Mouse (Mus musculus) ovary, postnatal 10 days (tissue): Measurements from ENCODE around the gene Meiob.

Experiments used
- DNase-seq: peaks from one replicate; pipeline ENCODE4 v3.0.0; 2022; ENCODE audit warnings: low spot score

The Meiob gene

GRCm38 (mm10) chr17:24803952-24804951 lies at the start of gene Meiob:
Gene Meiob, plus strand, starts transcription at chr17:24804289.
- DNase-seq = peak; percentile 17

- DNase-seq = no peak
Observed at GRCm38 (mm10) chr17:24757394-24757793, 46.7 kb upstream of the Meiob start.

- DNase-seq = no peak
Observed at GRCm38 (mm10) chr17:24761121-24761520, 43.0 kb upstream of the Meiob start.

GRCm38 (mm10) chr17:24765016-24765905 lies 38.8 kb upstream of the Meiob start:
- no peak for DNase-seq

- DNase-seq = no peak
Observed at GRCm38 (mm10) chr17:24766266-24766875, 37.7 kb upstream of the Meiob start.

GRCm38 (mm10) chr17:24769146-24769545 lies 34.9 kb upstream of the Meiob start:
- no peak for DNase-seq

- no peak for DNase-seq
Observed at GRCm38 (mm10) chr17:24773241-24773640, 30.8 kb upstream of the Meiob start.

GRCm38 (mm10) chr17:24775173-24775572 lies 28.9 kb upstream of the Meiob start:
- no peak for DNase-seq

- DNase-seq = no peak
Observed at GRCm38 (mm10) chr17:24777073-24777472, 27.0 kb upstream of the Meiob start.

- no peak for DNase-seq
Observed at GRCm38 (mm10) chr17:24780821-24781220, 23.3 kb upstream of the Meiob start.

- DNase-seq = no peak
Observed at GRCm38 (mm10) chr17:24792190-24792589, 11.9 kb upstream of the Meiob start.

- no peak for DNase-seq
Observed at GRCm38 (mm10) chr17:24794791-24795190, 9.3 kb upstream of the Meiob start.

GRCm38 (mm10) chr17:24796969-24797368 lies 7.1 kb upstream of the Meiob start:
- no peak for DNase-seq

GRCm38 (mm10) chr17:24798229-24798628 lies 5.9 kb upstream of the Meiob start:
- DNase-seq = no peak

- DNase-seq = no peak
Observed at GRCm38 (mm10) chr17:24799476-24799875, 4.6 kb upstream of the Meiob start.

- no peak for DNase-seq
Observed at GRCm38 (mm10) chr17:24800524-24800923, 3.6 kb upstream of the Meiob start.

- DNase-seq = no peak
Observed at GRCm38 (mm10) chr17:24811211-24811610, 7.1 kb downstream of the Meiob start.

GRCm38 (mm10) chr17:24812215-24812614 lies 8.1 kb downstream of the Meiob start:
- no peak for DNase-seq

GRCm38 (mm10) chr17:24815256-24815655 lies 11.2 kb downstream of the Meiob start:
- DNase-seq = no peak

GRCm38 (mm10) chr17:24817503-24817902 lies 13.4 kb downstream of the Meiob start:
- DNase-seq = no peak

GRCm38 (mm10) chr17:24818172-24818571 lies 14.1 kb downstream of the Meiob start:
- DNase-seq = no peak

- no peak for DNase-seq
Observed at GRCm38 (mm10) chr17:24819469-24819868, 15.4 kb downstream of the Meiob start.
